Mouse (Mus musculus) naive thymus-derived CD4-positive, alpha-beta T cell, adult 2 months (primary cell): ENCODE measurements around the gene Yipf1.
"Not testable (repeated sequence)": the region's sequence is repeated elsewhere in the genome, so short reads cannot be mapped to it uniquely, and the experiment has no call there.

Source experiments
- DNase-seq: peaks from one replicate; pipeline ENCODE4 v3.0.0-alpha.2; 2011; ENCODE audit warnings: low read depth

Yipf1 gene

GRCm38 (mm10) chr4:107323113-107323512 lies 8.9 kb downstream of the Yipf1 start:
- DNase-seq: no peak

GRCm38 (mm10) chr4:107328530-107328929 lies 14.4 kb downstream of the Yipf1 start:
- DNase-seq: no peak

GRCm38 (mm10) chr4:107333514-107333913 lies 19.4 kb downstream of the Yipf1 start:
- DNase-seq: peak; percentile 33

GRCm38 (mm10) chr4:107336356-107336755 lies 22.2 kb downstream of the Yipf1 start:
- no peak for DNase-seq

GRCm38 (mm10) chr4:107337455-107337854 lies 23.3 kb downstream of the Yipf1 start:
- DNase-seq: no peak

- DNase-seq: no peak
These were observed 27.2 kb downstream of the Yipf1 start for GRCm38 (mm10) chr4:107341354-107341753.

- DNase-seq: no peak
These were observed 30.4 kb downstream of the Yipf1 start for GRCm38 (mm10) chr4:107344612-107345011.

GRCm38 (mm10) chr4:107347221-107347620 lies 33.1 kb downstream of the Yipf1 start:
- DNase-seq: no peak

- DNase-seq: no peak
These were observed 34.6 kb downstream of the Yipf1 start for GRCm38 (mm10) chr4:107348529-107349310.

GRCm38 (mm10) chr4:107349311-107350008 lies 35.3 kb downstream of the Yipf1 start:
- peak; percentile 57 for DNase-seq

- DNase-seq: no peak
These were observed 37.2 kb downstream of the Yipf1 start for GRCm38 (mm10) chr4:107351368-107351767.

GRCm38 (mm10) chr4:107353612-107354011 lies 39.4 kb downstream of the Yipf1 start:
- DNase-seq: no peak

- DNase-seq: no peak
These were observed 40.0 kb downstream of the Yipf1 start for GRCm38 (mm10) chr4:107354126-107354525.

GRCm38 (mm10) chr4:107354543-107354942 lies 40.4 kb downstream of the Yipf1 start:
- DNase-seq: no peak

- DNase-seq: not testable (repeated sequence)
These were observed 43.0 kb downstream of the Yipf1 start for GRCm38 (mm10) chr4:107357172-107357571.

- DNase-seq: no peak
These were observed 44.3 kb downstream of the Yipf1 start for GRCm38 (mm10) chr4:107358460-107358859.

GRCm38 (mm10) chr4:107360457-107361145 lies 46.4 kb downstream of the Yipf1 start:
- DNase-seq: no peak

GRCm38 (mm10) chr4:107362755-107363154 lies 48.6 kb downstream of the Yipf1 start:
- no peak for DNase-seq

- no peak for DNase-seq
These were observed 49.4 kb downstream of the Yipf1 start for GRCm38 (mm10) chr4:107363573-107363972.

- DNase-seq: no peak
These were observed 50.1 kb downstream of the Yipf1 start for GRCm38 (mm10) chr4:107364190-107364639.

GRCm38 (mm10) chr4:107366408-107366807 lies 52.2 kb downstream of the Yipf1 start:
- DNase-seq: not testable (repeated sequence)

- peak; percentile 89 for DNase-seq
These were observed 53.6 kb downstream of the Yipf1 start, which contains the start of gene Ndc1 for GRCm38 (mm10) chr4:107367567-107368314. Gene Ndc1, plus strand, starts transcription at chr4:107367784.
